Mouse (Mus musculus) forebrain, embryonic 16.5 days (tissue): Measurements from ENCODE around the gene Sh3pxd2b. TPM values are rescaled to one million over a fixed set of nuclear protein-coding genes. Genes with fewer than 3 reads are reported as not detected.

Experiments used
- ATAC-seq: fragments of 200-750 bp; cut with Nextera tagmentation; 2 replicates; pipeline ENCODE4 v1.8.0; 2017; ENCODE audit warnings: mild to moderate bottlenecking, moderate library complexity
- H3K27ac ChIP-seq: fragments of 300-500 bp; sonication (generic); 2 replicates; pipeline ENCODE4 v1.5.1; 2014; ENCODE audit warnings: low read length, control low read depth
- H3K27me3 ChIP-seq: fragments of 300-500 bp; sonication (generic); replicated peaks from 2 replicates; pipeline ENCODE4 v1.6.1; 2014; ENCODE audit warnings: low read length; ENCODE audit not compliant: control insufficient read depth, insufficient read depth
- H3K36me3 ChIP-seq: fragments of 300-500 bp; sonication (generic); 2 replicates; pipeline ENCODE4 v1.6.1; 2014; ENCODE audit not compliant: control insufficient read depth, insufficient read depth
- H3K4me1 ChIP-seq: fragments of 300-500 bp; sonication (generic); replicated peaks from 2 replicates; pipeline ENCODE4 v1.6.1; 2014; ENCODE audit warnings: low read length; ENCODE audit not compliant: control insufficient read depth, insufficient read depth
- H3K4me2 ChIP-seq: fragments of 300-500 bp; sonication (generic); 2 replicates; pipeline ENCODE4 v1.6.1; 2014; ENCODE audit warnings: mild to moderate bottlenecking, low read length, control low read depth
- H3K4me3 ChIP-seq: fragments of 300-500 bp; sonication (generic); replicated peaks from 2 replicates; pipeline ENCODE4 v1.5.1; 2014; ENCODE audit warnings: mild to moderate bottlenecking, low read length, control low read depth
- H3K9ac ChIP-seq: fragments of 300-500 bp; sonication (generic); replicated peaks from 2 replicates; pipeline ENCODE4 v1.6.1; 2014; ENCODE audit warnings: low read depth, low read length, control low read depth
- H3K9me3 ChIP-seq: fragments of 300-500 bp; sonication (generic); 2 replicates; pipeline ENCODE4 v1.6.1; 2016; ENCODE audit warnings: low read length; ENCODE audit not compliant: control insufficient read depth
- WGBS: fragments of 180-500 bp; shearing (Covaris S2); extraction: QIAGEN DNeasy Blood & Tissue Kit; methylation state at CpG from one replicate; pipeline ENCODE4 v1.1.7; 2014; 5-methylcytosine and 5-hydroxymethylcytosine counted together
- polyA plus RNA-seq: library from polyadenylated mRNA; unstranded; fragments of >200 nt; fragmentation: Nextera tagmentation; extraction: Ambion mirVana; gene quantifications from 2 replicates; pipeline ENCODE4 v1.2.1, GENCODE M21; 2015

Gene Sh3pxd2b
- polyA plus RNA-seq, 1 experiment from 2014 or later = 22.4 TPM

- no peaks in the 10 kb centered on the region for H3K27me3 ChIP-seq
- ATAC-seq = no peak
- H3K36me3 ChIP-seq = no peaks in the 10 kb centered on the region
- no peak overlapping the region for H3K9ac ChIP-seq
- no peak overlapping the region for H3K27ac ChIP-seq
- H3K9me3 ChIP-seq = no peaks in the 10 kb centered on the region
- 81% methylated on average over 1 of the region's 1 CpGs for WGBS
- no peak overlapping the region for H3K4me2 ChIP-seq
- H3K4me3 ChIP-seq = no peak overlapping the region
- H3K4me1 ChIP-seq = peaks cover 4% of the 10 kb centered on the region
Observed at GRCm38 (mm10) chr11:32307006-32307405, 40.6 kb upstream of the Sh3pxd2b start.

- Histone ChIP-seq H3K9me3 (no peaks in the 10 kb centered on the region), H3K27ac (no peak overlapping the region), H3K4me1 (no peaks in the 10 kb centered on the region), H3K27me3 (no peaks in the 10 kb centered on the region), H3K4me3 (no peak overlapping the region), H3K36me3 (no peaks in the 10 kb centered on the region), H3K9ac (no peak overlapping the region), H3K4me2 (no peak overlapping the region)
- WGBS = 49% methylated on average over 4 of the region's 4 CpGs
- ATAC-seq = no peak
Observed at GRCm38 (mm10) chr11:32309446-32309845, 38.2 kb upstream of the Sh3pxd2b start.

- Histone ChIP-seq H3K27ac (no peak overlapping the region), H3K4me1 (no peaks in the 10 kb centered on the region), H3K9ac (no peak overlapping the region), H3K27me3 (no peaks in the 10 kb centered on the region), H3K4me3 (no peak overlapping the region), H3K9me3 (no peaks in the 10 kb centered on the region), H3K36me3 (no peaks in the 10 kb centered on the region), H3K4me2 (no peak overlapping the region)
- 84% methylated on average over 3 of the region's 3 CpGs for WGBS
- no peak for ATAC-seq
Observed at GRCm38 (mm10) chr11:32309928-32310327, 37.7 kb upstream of the Sh3pxd2b start.

- no peak overlapping the region for H3K27ac ChIP-seq
- H3K4me3 ChIP-seq = no peak overlapping the region
- H3K4me1 ChIP-seq = no peaks in the 10 kb centered on the region
- no peaks in the 10 kb centered on the region for H3K27me3 ChIP-seq
- 89% methylated on average over 3 of the region's 3 CpGs for WGBS
- ATAC-seq = no peak
- no peak overlapping the region for H3K9ac ChIP-seq
- no peaks in the 10 kb centered on the region for H3K9me3 ChIP-seq
- no peaks in the 10 kb centered on the region for H3K36me3 ChIP-seq
- H3K4me2 ChIP-seq = no peak overlapping the region
Observed at GRCm38 (mm10) chr11:32316009-32316408, 31.6 kb upstream of the Sh3pxd2b start.

- Histone ChIP-seq H3K27me3 (no peaks in the 10 kb centered on the region), H3K27ac (no peak overlapping the region), H3K9me3 (no peaks in the 10 kb centered on the region), H3K9ac (no peak overlapping the region), H3K4me2 (no peak overlapping the region), H3K4me3 (no peak overlapping the region), H3K36me3 (no peaks in the 10 kb centered on the region), H3K4me1 (0 out of 2 replicates have a peak, but pooled peaks cover 2% of the 10 kb centered on the region)
- no peak for ATAC-seq
- WGBS = 71% methylated on average over 11 of the region's 11 CpGs
Observed at GRCm38 (mm10) chr11:32320507-32321195, 27.0 kb upstream of the Sh3pxd2b start.

GRCm38 (mm10) chr11:32321196-32321565 lies 26.4 kb upstream of the Sh3pxd2b start:
- Histone ChIP-seq H3K9me3 (no peaks in the 10 kb centered on the region), H3K36me3 (no peaks in the 10 kb centered on the region), H3K4me2 (no peak overlapping the region), H3K4me3 (no peak overlapping the region), H3K27me3 (no peaks in the 10 kb centered on the region), H3K27ac (no peak overlapping the region), H3K9ac (no peak overlapping the region), H3K4me1 (0 out of 2 replicates have a peak, but pooled peaks cover 2% of the 10 kb centered on the region)
- no peak for ATAC-seq
- WGBS = 45% methylated on average over 8 of the region's 8 CpGs

GRCm38 (mm10) chr11:32324609-32325008 lies 23.0 kb upstream of the Sh3pxd2b start:
- Histone ChIP-seq H3K27me3 (no peaks in the 10 kb centered on the region), H3K27ac (no peak overlapping the region), H3K4me3 (no peak overlapping the region), H3K4me2 (peak overlapping the region; percentile 16; the same call in 1 of the 2 replicates), H3K9me3 (no peaks in the 10 kb centered on the region), H3K4me1 (0 out of 2 replicates have a peak, but pooled peaks cover 2% of the 10 kb centered on the region), H3K36me3 (no peaks in the 10 kb centered on the region), H3K9ac (no peak overlapping the region)
- WGBS = 14% methylated on average over 15 of the region's 15 CpGs
- peak; percentile 87 for ATAC-seq

GRCm38 (mm10) chr11:32331075-32331474 lies 16.5 kb upstream of the Sh3pxd2b start:
- 37% methylated on average over 6 of the region's 6 CpGs for WGBS
- Histone ChIP-seq H3K27ac (no peak overlapping the region), H3K9me3 (no peaks in the 10 kb centered on the region), H3K9ac (no peak overlapping the region), H3K36me3 (no peaks in the 10 kb centered on the region), H3K4me2 (no peak overlapping the region), H3K27me3 (no peaks in the 10 kb centered on the region), H3K4me1 (peaks cover 9% of the 10 kb centered on the region), H3K4me3 (no peak overlapping the region)
- 0 out of 2 replicates have a peak, but pooled peaks have one; percentile 31 for ATAC-seq

- Histone ChIP-seq H3K27ac (no peak overlapping the region), H3K4me1 (peaks cover 9% of the 10 kb centered on the region), H3K9me3 (peaks cover 3% of the 10 kb centered on the region; the same call in 1 of the 2 replicates), H3K4me3 (no peak overlapping the region), H3K27me3 (no peaks in the 10 kb centered on the region), H3K4me2 (no peak overlapping the region), H3K36me3 (no peaks in the 10 kb centered on the region), H3K9ac (no peak overlapping the region)
- ATAC-seq = no peak
- WGBS = 37% methylated on average over 5 of the region's 5 CpGs
Observed at GRCm38 (mm10) chr11:32331861-32332260, 15.8 kb upstream of the Sh3pxd2b start.
